Mouse (Mus musculus): Measurements from ENCODE around the gene Qrich1.

DNA sequence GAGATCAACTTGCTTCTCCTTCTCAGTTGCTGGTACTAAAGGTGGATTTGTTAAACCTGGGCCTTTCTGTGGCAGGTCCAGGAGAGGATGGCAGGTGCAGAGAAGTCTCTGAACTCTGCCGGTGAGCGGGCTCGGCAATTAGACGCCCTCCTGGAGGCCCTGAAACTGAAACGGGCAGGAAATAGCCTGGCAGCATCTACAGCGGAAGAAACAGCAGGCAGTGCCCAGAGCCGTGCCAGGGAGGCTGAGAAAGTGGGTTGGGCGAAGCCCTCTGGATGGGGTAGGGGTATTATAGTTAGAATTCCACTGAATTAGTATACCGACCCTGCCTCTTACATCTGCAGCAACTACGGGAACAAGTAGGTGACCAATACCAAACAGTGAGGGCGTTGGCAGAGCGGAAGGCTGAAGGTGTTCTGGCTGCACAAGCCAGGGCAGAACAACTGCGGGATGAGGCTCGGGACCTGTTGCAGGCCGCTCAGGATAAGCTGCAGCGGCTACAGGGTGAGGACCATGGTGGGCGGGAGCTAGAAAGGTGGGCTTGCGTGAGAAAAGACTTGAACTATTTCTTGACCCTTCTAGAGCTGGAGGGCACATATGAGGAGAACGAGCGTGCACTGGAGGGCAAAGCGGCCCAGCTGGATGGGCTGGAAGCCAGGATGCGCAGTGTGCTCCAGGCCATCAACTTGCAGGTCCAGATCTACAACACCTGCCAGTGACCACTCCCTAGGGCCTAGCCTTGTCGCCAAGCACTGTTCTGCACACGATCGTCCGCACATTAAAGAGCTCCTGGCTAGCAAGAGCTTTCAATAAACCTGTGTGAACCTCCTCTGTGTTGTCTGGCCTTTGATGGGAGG, 26.7 kb upstream of the Qrich1 start:
- TF ChIP-seq MAX (IDR thresholded peaks at IDR 0.05; ENCODE audit: low read depth) (no peak), POLR2A (IDR thresholded peaks at IDR 0.05; ENCODE audit: insufficient read length, low read depth) (no peak), MYOG (IDR thresholded peaks at IDR 0.05; ENCODE audit: control insufficient read depth in 1 of 3, insufficient read depth in 1 of 3, insufficient read length in 2 of 3, low read depth in 2 of 3) (no peak), POLR2AphosphoS2 (IDR thresholded peaks at IDR 0.05; ENCODE audit: insufficient read length, low read depth) (no peak), CEBPB (IDR thresholded peaks at IDR 0.05; ENCODE audit: insufficient read depth, poor library complexity, severe bottlenecking) (no peak)
